Mouse (Mus musculus) midbrain, embryonic 11.5 days (tissue): ENCODE data around the gene Usp36. TPM values are rescaled to one million over a fixed set of nuclear protein-coding genes. Genes with fewer than 3 reads are reported as not detected.
"Not testable (repeated sequence)": the region's sequence is repeated elsewhere in the genome, so short reads cannot be mapped to it uniquely, and the experiment has no call there.

Experiments used
- ATAC-seq: fragments of 200-750 bp; cut with Nextera tagmentation; 2 replicates; pipeline ENCODE4 v1.8.0; 2017; ENCODE audit warnings: moderate TSS enrichment, moderate library complexity; ENCODE audit not compliant: low FRiP score
- DNase-seq: peaks from one replicate; pipeline ENCODE4 v3.0.0; 2015; ENCODE audit warnings: low spot score; ENCODE audit errors: missing footprints
- H3K27ac ChIP-seq: fragments of 300-500 bp; sonication (generic); 2 replicates; pipeline ENCODE4 v1.5.1; 2014; ENCODE audit warnings: low read depth, low read length
- H3K27me3 ChIP-seq: fragments of 300-500 bp; sonication (generic); 2 replicates; pipeline ENCODE4 v1.6.1; 2014; ENCODE audit warnings: mild to moderate bottlenecking, low read length, moderate library complexity, mixed read lengths; ENCODE audit not compliant: control insufficient read depth, insufficient read depth
- H3K36me3 ChIP-seq: fragments of 300-500 bp; sonication (generic); 2 replicates; pipeline ENCODE4 v1.6.1; 2014; ENCODE audit warnings: mild to moderate bottlenecking, low read length, moderate library complexity, mixed read lengths; ENCODE audit not compliant: control insufficient read depth, insufficient read depth
- H3K4me1 ChIP-seq: fragments of 300-500 bp; sonication (generic); 2 replicates; pipeline ENCODE4 v1.6.1; 2014; ENCODE audit warnings: low read length; ENCODE audit not compliant: control insufficient read depth, insufficient read depth
- H3K4me2 ChIP-seq: fragments of 300-500 bp; sonication (generic); 2 replicates; pipeline ENCODE4 v1.6.1; 2014; ENCODE audit warnings: mild to moderate bottlenecking, moderate library complexity
- H3K4me3 ChIP-seq: fragments of 300-500 bp; sonication (generic); 2 replicates; pipeline ENCODE4 v1.5.1; 2014; ENCODE audit warnings: low read depth, low read length
- H3K9ac ChIP-seq: fragments of 300-500 bp; sonication (generic); 2 replicates; pipeline ENCODE4 v1.6.1; 2014; ENCODE audit warnings: low read length
- H3K9me3 ChIP-seq: fragments of 300-500 bp; sonication (generic); 2 replicates; pipeline ENCODE4 v1.6.1; 2016; ENCODE audit warnings: low read length; ENCODE audit not compliant: control insufficient read depth
- WGBS: fragments of 180-500 bp; shearing (Covaris S2); extraction: QIAGEN DNeasy Blood & Tissue Kit; methylation state at CpG from one replicate; pipeline ENCODE4 v1.1.7; 2014; 5-methylcytosine and 5-hydroxymethylcytosine counted together
- polyA plus RNA-seq: library from polyadenylated mRNA; unstranded; fragments of >200 nt; fragmentation: Nextera tagmentation; extraction: Ambion mirVana; gene quantifications from 2 replicates; pipeline ENCODE4 v1.2.1, GENCODE M21; 2014

Usp36 gene
- polyA plus RNA-seq, 1 experiment from 2014 or later = 9.0 TPM

GRCm38 (mm10) chr11:118316231-118316806 is 26.3 kb upstream of the Usp36 start:
- DNase-seq (no peak), ATAC-seq (no peak)
- peaks cover 2% of the 10 kb centered on the region; the same call in 1 of the 2 replicates for H3K36me3 ChIP-seq
- 93% methylated on average over 8 of the region's 8 CpGs for WGBS
- H3K4me3 ChIP-seq = no peak overlapping the region
- H3K4me2 ChIP-seq = no peak overlapping the region
- no peaks in the 10 kb centered on the region; the same call in 1 of the 2 replicates for H3K4me1 ChIP-seq
- no peaks in the 10 kb centered on the region for H3K9me3 ChIP-seq
- no peak overlapping the region for H3K9ac ChIP-seq
- no peak overlapping the region for H3K27ac ChIP-seq
- H3K27me3 ChIP-seq = no peaks in the 10 kb centered on the region

- Histone ChIP-seq H3K4me3 (no peak overlapping the region), H3K36me3 (peaks cover 7% of the 10 kb centered on the region), H3K9ac (no peak overlapping the region), H3K9me3 (no peaks in the 10 kb centered on the region), H3K27me3 (no peaks in the 10 kb centered on the region), H3K27ac (no peak overlapping the region), H3K4me1 (no peaks in the 10 kb centered on the region), H3K4me2 (no peak overlapping the region)
- ATAC-seq (no peak), DNase-seq (no peak)
- 82% methylated on average over 6 of the region's 6 CpGs for WGBS
Observed at GRCm38 (mm10) chr11:118312132-118312723, 22.2 kb upstream of the Usp36 start.

- 77% methylated on average over 2 of the region's 2 CpGs for WGBS
- H3K4me1 ChIP-seq = not testable (repeated sequence)
Observed at GRCm38 (mm10) chr11:118307962-118308361, 17.9 kb upstream of the Usp36 start.

GRCm38 (mm10) chr11:118303959-118304358 is 13.9 kb upstream of the Usp36 start:
- not testable (repeated sequence) for H3K9ac ChIP-seq, H3K36me3 ChIP-seq, ATAC-seq, DNase-seq, H3K9me3 ChIP-seq, H3K27ac ChIP-seq, H3K27me3 ChIP-seq, H3K4me2 ChIP-seq, H3K4me3 ChIP-seq, H3K4me1 ChIP-seq
- WGBS = 84% methylated on average over 4 of the region's 4 CpGs

More at GRCm38 (mm10) chr11:118307962-118308361, 17.9 kb upstream of the Usp36 start:
- H3K9me3 ChIP-seq, H3K9ac ChIP-seq, H3K36me3 ChIP-seq, H3K27me3 ChIP-seq, H3K27ac ChIP-seq, H3K4me2 ChIP-seq, H3K4me3 ChIP-seq, DNase-seq, ATAC-seq: not testable (repeated sequence)

GRCm38 (mm10) chr11:118298810-118299209 is 8.8 kb upstream of the Usp36 start:
- 0 out of 2 replicates have a peak, but pooled peaks have one; percentile 24 for ATAC-seq
- Histone ChIP-seq H3K36me3 (no peaks in the 10 kb centered on the region; the same call in 1 of the 2 replicates), H3K4me1 (no peaks in the 10 kb centered on the region), H3K27ac (no peak overlapping the region), H3K4me3 (no peak overlapping the region), H3K4me2 (no peak overlapping the region), H3K9ac (no peak overlapping the region), H3K27me3 (no peaks in the 10 kb centered on the region), H3K9me3 (no peaks in the 10 kb centered on the region)
- DNase-seq = no peak
- WGBS = 84% methylated on average over 2 of the region's 2 CpGs

- H3K9ac ChIP-seq = no peak overlapping the region
- no peaks in the 10 kb centered on the region for H3K9me3 ChIP-seq
- no peaks in the 10 kb centered on the region for H3K4me1 ChIP-seq
- H3K27ac ChIP-seq = no peak overlapping the region
- H3K4me2 ChIP-seq = no peak overlapping the region
- H3K36me3 ChIP-seq = no peaks in the 10 kb centered on the region
- 90% methylated on average over 3 of the region's 3 CpGs for WGBS
- H3K27me3 ChIP-seq = no peaks in the 10 kb centered on the region
- H3K4me3 ChIP-seq = no peak overlapping the region
- DNase-seq (no peak), ATAC-seq (no peak)
Observed at GRCm38 (mm10) chr11:118297967-118298366, 7.9 kb upstream of the Usp36 start.

- no peak overlapping the region for H3K4me3 ChIP-seq
- H3K9me3 ChIP-seq = no peaks in the 10 kb centered on the region
- 94% methylated on average over 2 of the region's 2 CpGs for WGBS
- no peak for ATAC-seq
- H3K4me2 ChIP-seq = no peak overlapping the region
- H3K4me1 ChIP-seq = peaks cover 9% of the 10 kb centered on the region
- no peaks in the 10 kb centered on the region for H3K36me3 ChIP-seq
- no peak overlapping the region for H3K9ac ChIP-seq
- H3K27me3 ChIP-seq = no peaks in the 10 kb centered on the region
- DNase-seq = no peak
- H3K27ac ChIP-seq = no peak overlapping the region
Observed at GRCm38 (mm10) chr11:118295026-118295425, 5.0 kb upstream of the Usp36 start.

GRCm38 (mm10) chr11:118292671-118293070 is 2.6 kb upstream of the Usp36 start:
- ATAC-seq = no peak
- no peak overlapping the region for H3K4me2 ChIP-seq
- H3K4me3 ChIP-seq = no peak overlapping the region
- no peak overlapping the region for H3K9ac ChIP-seq
- H3K27ac ChIP-seq = no peak overlapping the region
- no peaks in the 10 kb centered on the region for H3K36me3 ChIP-seq
- no peak for DNase-seq
- H3K4me1 ChIP-seq = peaks cover 17% of the 10 kb centered on the region
- WGBS = 69% methylated on average over 6 of the region's 6 CpGs
- no peaks in the 10 kb centered on the region for H3K27me3 ChIP-seq
- no peaks in the 10 kb centered on the region for H3K9me3 ChIP-seq

- H3K27ac ChIP-seq = no peak overlapping the region
- under 1% methylated on average over 22 of the region's 22 CpGs for WGBS
- H3K9me3 ChIP-seq = no peaks in the 10 kb centered on the region
- DNase-seq (no peak), ATAC-seq (peak; percentile 28)
- H3K36me3 ChIP-seq = peaks cover 11% of the 10 kb centered on the region; the same call in 1 of the 2 replicates
- peak overlapping the region; percentile 94 for H3K4me2 ChIP-seq
- H3K4me3 ChIP-seq = peak overlapping the region; percentile 66
- H3K4me1 ChIP-seq = peaks cover 17% of the 10 kb centered on the region
- no peaks in the 10 kb centered on the region for H3K27me3 ChIP-seq
- H3K9ac ChIP-seq = peak overlapping the region; percentile 76
Observed at GRCm38 (mm10) chr11:118289562-118289961, 482 bp downstream of the Usp36 start.
